Mouse (Mus musculus) forebrain, postnatal 0 days (tissue): ENCODE results near the gene Trim80. TPM values are rescaled to one million over a fixed set of nuclear protein-coding genes. Genes with fewer than 3 reads are reported as not detected.

Source experiments
- ATAC-seq: fragments of 200-750 bp; cut with Nextera tagmentation; 2 replicates; pipeline ENCODE4 v1.8.0; 2017; ENCODE audit warnings: mild to moderate bottlenecking, moderate library complexity
- DNase-seq: peaks from one replicate; pipeline ENCODE4 v3.0.0-alpha.2; 2015
- H3K27ac ChIP-seq: fragments of 300-500 bp; sonication (generic); 2 replicates; pipeline ENCODE4 v1.5.1; 2014; ENCODE audit warnings: low read depth, mild to moderate bottlenecking, antibody characterized with exemption, low read length, moderate library complexity, mixed read lengths
- H3K27me3 ChIP-seq: fragments of 300-500 bp; sonication (generic); 2 replicates; pipeline ENCODE4 v1.6.1; 2014; ENCODE audit warnings: mild to moderate bottlenecking, low read length, mixed read lengths; ENCODE audit not compliant: insufficient read depth
- H3K36me3 ChIP-seq: fragments of 300-500 bp; sonication (generic); 2 replicates; pipeline ENCODE4 v1.6.1; 2014; ENCODE audit warnings: mild to moderate bottlenecking, moderate library complexity; ENCODE audit not compliant: insufficient read depth
- H3K4me1 ChIP-seq: fragments of 300-500 bp; sonication (generic); 2 replicates; pipeline ENCODE4 v1.6.1; 2014; ENCODE audit warnings: antibody characterized with exemption; ENCODE audit not compliant: insufficient read depth
- H3K4me2 ChIP-seq: fragments of 300-500 bp; sonication (generic); 2 replicates; pipeline ENCODE4 v1.6.1; 2014; ENCODE audit warnings: low read depth, mild to moderate bottlenecking, moderate library complexity
- H3K4me3 ChIP-seq: fragments of 300-500 bp; sonication (generic); 2 replicates; pipeline ENCODE4 v1.5.1; 2014; ENCODE audit warnings: low read depth, low read length, mixed read lengths
- H3K9ac ChIP-seq: fragments of 300-500 bp; sonication (generic); 2 replicates; pipeline ENCODE4 v1.6.1; 2014; ENCODE audit warnings: mild to moderate bottlenecking
- H3K9me3 ChIP-seq: fragments of 300-500 bp; sonication (generic); 2 replicates; pipeline ENCODE4 v1.6.1; 2016; ENCODE audit warnings: low read length
- CTCF ChIP-seq: sonication (generic); IDR thresholded peaks from 2 replicates; pipeline ENCODE4 v1.5.1; 2016; ENCODE audit warnings: antibody characterized with exemption, control low read depth, low read depth
- WGBS: fragments of 180-500 bp; shearing (Covaris S2); extraction: QIAGEN DNeasy Blood & Tissue Kit; methylation state at CpG from one replicate; pipeline ENCODE4 v1.1.7; 2014; 5-methylcytosine and 5-hydroxymethylcytosine counted together
- polyA plus RNA-seq: library from polyadenylated mRNA; unstranded; fragments of >200 nt; fragmentation: Nextera tagmentation; extraction: Ambion mirVana; gene quantifications from 2 replicates; pipeline ENCODE4 v1.2.1, GENCODE M21; 2015
- total RNA-seq: library from RNA; depleted of rRNA; stranded (reverse); fragments of >200 nt; gene quantifications from 2 replicates; pipeline ENCODE4 v1.2.3, GENCODE M21; 2014

The Trim80 gene
- total and polyA plus RNA-seq, 2 experiments from 2014 or later = not detected

- H3K36me3 ChIP-seq = peaks cover 32% of the 10 kb centered on the region
- no peak; the same call in 1 of the 2 replicates for TF ChIP-seq CTCF
- DNase-seq = peak; percentile 57
These were observed 19.8 kb upstream of the Trim80 start for GRCm38 (mm10) chr11:115420336-115421190.

GRCm38 (mm10) chr11:115421328-115421727, 19.0 kb upstream of the Trim80 start:
- peak overlapping the region; percentile 90; the same call in 1 of the 2 replicates for H3K9ac ChIP-seq
- H3K36me3 ChIP-seq = peaks cover 27% of the 10 kb centered on the region
- H3K9me3 ChIP-seq = no peaks in the 10 kb centered on the region
- peak overlapping the region; percentile 49 for H3K4me3 ChIP-seq
- ATAC-seq (no peak), DNase-seq (no peak)
- no peaks in the 10 kb centered on the region for H3K27me3 ChIP-seq
- 57% methylated on average over 1 of the region's 1 CpGs for WGBS
- no peak overlapping the region for H3K27ac ChIP-seq
- TF ChIP-seq CTCF = no peak
- peak overlapping the region; percentile 92 for H3K4me2 ChIP-seq
- H3K4me1 ChIP-seq = peaks cover 14% of the 10 kb centered on the region

More at GRCm38 (mm10) chr11:115420336-115421190, 19.8 kb upstream of the Trim80 start:
- Histone ChIP-seq H3K4me3 (peak overlapping the region; percentile 49), H3K4me2 (peak overlapping the region; percentile 92), H3K27me3 (no peaks in the 10 kb centered on the region), H3K4me1 (peaks cover 14% of the 10 kb centered on the region), H3K27ac (peak overlapping the region; percentile 89), H3K9me3 (no peaks in the 10 kb centered on the region), H3K9ac (peak overlapping the region; percentile 90)
- 3% methylated on average over 45 of the region's 45 CpGs for WGBS
- ATAC-seq = peak; percentile 46

GRCm38 (mm10) chr11:115421972-115422371, 18.4 kb upstream of the Trim80 start:
- Histone ChIP-seq H3K9ac (no peak overlapping the region), H3K27me3 (no peaks in the 10 kb centered on the region), H3K4me3 (no peak overlapping the region), H3K4me2 (no peak overlapping the region), H3K36me3 (peaks cover 28% of the 10 kb centered on the region), H3K9me3 (no peaks in the 10 kb centered on the region), H3K4me1 (peaks cover 14% of the 10 kb centered on the region), H3K27ac (no peak overlapping the region)
- no peak for ATAC-seq
- 92% methylated on average over 16 of the region's 16 CpGs for WGBS
- TF ChIP-seq CTCF = no peak
- DNase-seq = no peak

GRCm38 (mm10) chr11:115423091-115423490, 17.3 kb upstream of the Trim80 start:
- no peak for ATAC-seq
- no peaks in the 10 kb centered on the region for H3K9me3 ChIP-seq

GRCm38 (mm10) chr11:115424666-115425065, 15.7 kb upstream of the Trim80 start:
- TF ChIP-seq CTCF = no peak
- Histone ChIP-seq H3K27ac (no peak overlapping the region), H3K9ac (no peak overlapping the region), H3K36me3 (peaks cover 30% of the 10 kb centered on the region), H3K9me3 (no peaks in the 10 kb centered on the region), H3K4me1 (peaks cover 17% of the 10 kb centered on the region), H3K4me2 (no peak overlapping the region), H3K27me3 (no peaks in the 10 kb centered on the region), H3K4me3 (no peak overlapping the region)
- WGBS = 86% methylated on average over 7 of the region's 7 CpGs
- DNase-seq (no peak), ATAC-seq (no peak)

More at GRCm38 (mm10) chr11:115423091-115423490, 17.3 kb upstream of the Trim80 start:
- TF ChIP-seq CTCF = no peak
- H3K27ac ChIP-seq = no peak overlapping the region
- WGBS = 90% methylated on average over 3 of the region's 3 CpGs
- no peaks in the 10 kb centered on the region for H3K27me3 ChIP-seq
- no peak overlapping the region for H3K4me3 ChIP-seq
- DNase-seq = no peak
- H3K4me2 ChIP-seq = no peak overlapping the region
- H3K36me3 ChIP-seq = peaks cover 26% of the 10 kb centered on the region
- H3K4me1 ChIP-seq = peaks cover 22% of the 10 kb centered on the region
- no peak overlapping the region for H3K9ac ChIP-seq

- Histone ChIP-seq H3K4me1 (peaks cover 17% of the 10 kb centered on the region), H3K9ac (no peak overlapping the region), H3K4me3 (no peak overlapping the region), H3K27me3 (no peaks in the 10 kb centered on the region), H3K36me3 (peaks cover 41% of the 10 kb centered on the region), H3K27ac (no peak overlapping the region), H3K9me3 (no peaks in the 10 kb centered on the region), H3K4me2 (no peak overlapping the region)
- TF ChIP-seq CTCF = no peak
- ATAC-seq (no peak), DNase-seq (no peak)
- WGBS = 89% methylated on average over 6 of the region's 6 CpGs
These were observed 14.7 kb upstream of the Trim80 start for GRCm38 (mm10) chr11:115425671-115426070.
